Mouse (Mus musculus): Measurements from ENCODE around the gene Bcdin3d. TPM values are rescaled to one million over a fixed set of nuclear protein-coding genes. Genes with fewer than 3 reads are reported as not detected.

The Bcdin3d gene
- polyA plus RNA-seq, 1 experiment from 2014 or later, result 14.8 TPM

Other genes starting within 250 kb of the Bcdin3d start
- gene Kcnh3, start 249.9 kb downstream of the Bcdin3d start, polyA plus RNA-seq (2015; fragmentation: Nextera tagmentation; extraction: Ambion mirVana), result 0.77 and 1.2 TPM in 2 replicates
- gene Mcrs1, start 222.8 kb downstream of the Bcdin3d start, polyA plus RNA-seq (2015; fragmentation: Nextera tagmentation; extraction: Ambion mirVana), result 107 and 122 TPM in 2 replicates
- 42.8 and 46.3 TPM in 2 replicates for gene Prpf40b, start 179.6 kb downstream of the Bcdin3d start, polyA plus RNA-seq (2015; fragmentation: Nextera tagmentation; extraction: Ambion mirVana)
- gene Fam186b, start 178.8 kb downstream of the Bcdin3d start, polyA plus RNA-seq (2015; fragmentation: Nextera tagmentation; extraction: Ambion mirVana), result 0.06 and 0.23 TPM in 2 replicates
- gene Fmnl3, start 104.2 kb downstream of the Bcdin3d start, polyA plus RNA-seq (2015; fragmentation: Nextera tagmentation; extraction: Ambion mirVana), result 18.2 and 21.3 TPM in 2 replicates
- gene Tmbim6, start 81.8 kb downstream of the Bcdin3d start, polyA plus RNA-seq (2015; fragmentation: Nextera tagmentation; extraction: Ambion mirVana), result 425 and 426 TPM in 2 replicates
- gene Nckap5l, start 17.0 kb downstream of the Bcdin3d start, polyA plus RNA-seq (2015; fragmentation: Nextera tagmentation; extraction: Ambion mirVana), result 4.8 and 6.8 TPM in 2 replicates
- 0.61 and 0.92 TPM in 2 replicates for gene Faim2, start 53.4 kb upstream of the Bcdin3d start, polyA plus RNA-seq (2015; fragmentation: Nextera tagmentation; extraction: Ambion mirVana)
- not detected in 2 replicates for gene Aqp2, start 104.3 kb upstream of the Bcdin3d start, polyA plus RNA-seq (2015; fragmentation: Nextera tagmentation; extraction: Ambion mirVana)
- 0.30 and 0.43 TPM in 2 replicates for gene Aqp5, start 116.1 kb upstream of the Bcdin3d start, polyA plus RNA-seq (2015; fragmentation: Nextera tagmentation; extraction: Ambion mirVana)
- not detected in 2 replicates for gene Aqp6, start 126.7 kb upstream of the Bcdin3d start, polyA plus RNA-seq (2015; fragmentation: Nextera tagmentation; extraction: Ambion mirVana)
- 115 and 124 TPM in 2 replicates for gene Racgap1, start 176.9 kb upstream of the Bcdin3d start, polyA plus RNA-seq (2015; fragmentation: Nextera tagmentation; extraction: Ambion mirVana)
- gene Asic1, start 195.6 kb upstream of the Bcdin3d start, polyA plus RNA-seq (2015; fragmentation: Nextera tagmentation; extraction: Ambion mirVana), result 1.6 and 2.3 TPM in 2 replicates
- 24.1 and 27.0 TPM in 2 replicates for gene Smarcd1, start 227.4 kb upstream of the Bcdin3d start, polyA plus RNA-seq (2015; fragmentation: Nextera tagmentation; extraction: Ambion mirVana)
- not detected in 2 replicates for gene Gm17349, start 230.8 kb upstream of the Bcdin3d start, polyA plus RNA-seq (2015; fragmentation: Nextera tagmentation; extraction: Ambion mirVana)
- 4.8 and 5.3 TPM in 2 replicates for gene Gpd1, start 242.8 kb upstream of the Bcdin3d start, polyA plus RNA-seq (2015; fragmentation: Nextera tagmentation; extraction: Ambion mirVana)